Mouse (Mus musculus) 416B (cell line): ENCODE measurements at regions not wholly inside any gene's neighbourhood (a gene's known extent, or its start where the extent isn't known, plus 50 kb on each side); places are given as distances from the start of the nearest gene placed in this dataset.
A peak's percentile ranks its signal among the peaks of the same experiment; 100 is the strongest.

Experiments
- DNase-seq: peaks from one replicate; pipeline ENCODE4 v3.0.0; 2011; ENCODE audit warnings: low read depth

GRCm38 (mm10) chrX:61823604-61824003 lies 114.3 kb downstream of the Ldoc1 start:
- no peak for DNase-seq

GRCm38 (mm10) chrX:61824330-61824729 lies 115.0 kb downstream of the Ldoc1 start:
- peak; percentile 4 for DNase-seq
